Mouse (Mus musculus) left cerebral cortex, postnatal 36 days (tissue): Measurements from ENCODE around the gene Dpp8. TPM values are rescaled to one million over a fixed set of nuclear protein-coding genes. Genes with fewer than 3 reads are reported as not detected.
"Not testable (repeated sequence)": the region's sequence is repeated elsewhere in the genome, so short reads cannot be mapped to it uniquely, and the experiment has no call there.

ENCODE experiments used
- DNase-seq, 2 experiments: peaks; one replicate each; pipeline ENCODE4 v3.0.0; 2021 to 2022; ENCODE audit warnings: low spot score in 2 of 2, mixed read lengths in 1 of 2
- intact Hi-C: fragments of 180-260 bp; cut with DNase I; formaldehyde crosslinking; loops from one replicate; pipeline ENCODE4 v1.15.1; 2025
- total RNA-seq, 2 experiments: library from RNA; stranded (reverse); gene quantifications; 2 replicates each; pipeline ENCODE4 v1.2.3; 2021

Dpp8 gene
- total RNA-seq, 2 experiments from 2014 or later: 153 to 164 TPM

DNA sequence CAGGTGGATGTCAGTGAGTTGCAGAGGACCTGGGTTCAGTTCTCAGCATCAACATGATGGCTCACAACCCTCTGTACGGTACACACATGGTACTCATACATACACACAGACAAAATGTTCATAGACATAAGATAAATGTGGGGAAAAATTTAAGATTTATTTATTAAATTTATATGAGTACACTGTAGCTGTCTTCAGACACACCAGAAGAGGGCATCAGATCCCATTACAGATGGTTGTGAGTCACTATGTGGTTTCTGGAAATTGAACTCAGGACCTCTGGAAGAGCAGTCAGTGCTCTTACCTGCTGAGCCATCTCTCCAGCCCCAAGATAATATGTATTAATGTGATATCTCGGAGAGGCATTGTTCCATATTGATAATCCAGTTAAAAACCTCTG lies 47.9 kb downstream of the Dpp8 start:
- not testable (repeated sequence) for DNase-seq
- intact Hi-C loops: loop anchor here (5.0 kb wide), 1 partner anchor 42 kb away; no protein-coding TSS in a partner anchor

DNA sequence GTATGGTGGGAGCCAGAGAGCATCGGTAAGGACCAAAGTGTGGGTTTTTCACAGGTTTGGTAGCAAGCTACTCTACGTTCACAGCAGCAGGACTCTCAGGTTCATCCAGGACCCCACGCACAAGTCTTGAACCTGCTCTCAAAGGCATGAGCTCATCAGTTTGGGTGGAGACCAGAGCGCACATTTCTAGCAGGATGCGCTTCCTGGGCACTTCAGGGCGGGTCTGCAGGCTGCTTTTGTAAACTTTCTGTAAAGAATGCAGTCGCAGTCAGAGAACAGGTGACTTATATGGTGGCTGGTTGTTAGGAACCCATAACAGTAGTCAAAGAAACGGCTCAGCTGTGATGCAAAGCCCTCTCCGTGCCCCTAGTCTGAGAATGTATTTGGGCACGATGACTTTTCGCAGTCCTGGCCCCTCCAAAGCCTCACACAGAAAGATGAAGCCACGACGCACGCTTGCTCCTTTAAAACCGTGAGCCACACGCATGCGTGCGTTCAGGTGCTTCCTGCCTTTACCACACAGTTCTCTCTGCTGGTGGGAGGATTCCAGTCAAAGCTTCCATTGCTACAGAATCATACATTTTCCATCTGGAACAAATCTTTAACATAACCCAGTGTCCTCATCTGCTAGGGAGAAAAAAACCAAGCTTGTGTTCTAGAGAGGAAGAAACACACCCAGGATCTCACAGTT lies 51.0 kb downstream of the Dpp8 start:
- intact Hi-C loops: loop anchor here (5.0 kb wide), 1 partner anchor 39 kb away; no protein-coding TSS in a partner anchor
- DNase-seq: no peak

DNA sequence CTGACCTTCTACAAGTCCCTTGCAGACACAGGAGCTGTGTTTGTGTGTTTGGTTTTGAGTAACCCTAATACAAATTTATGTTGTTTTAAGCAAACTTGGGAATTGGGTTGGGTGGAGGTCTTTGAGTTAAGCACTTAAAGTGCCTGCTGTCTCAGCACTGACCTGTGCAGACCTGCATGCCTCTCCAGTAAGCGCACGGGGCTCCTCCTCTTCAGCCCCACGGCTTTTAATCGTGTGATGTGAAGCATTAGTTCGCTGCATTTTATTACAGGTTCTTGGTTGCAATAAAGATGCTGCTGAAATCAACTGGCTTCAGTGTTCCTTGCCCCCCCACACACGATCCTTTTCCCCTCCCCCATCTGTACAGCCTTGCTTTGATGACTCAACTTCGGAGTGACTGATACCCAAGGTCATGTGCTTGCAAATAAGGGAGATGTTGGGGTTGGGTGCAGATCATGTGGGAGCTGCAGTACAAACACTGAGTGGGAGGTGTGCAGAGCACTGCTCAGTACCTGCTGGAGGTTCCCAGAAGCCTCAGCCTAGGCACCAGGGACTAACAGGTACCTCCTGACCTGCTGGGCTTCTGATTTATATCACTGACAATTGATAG lies 52.1 kb downstream of the Dpp8 start:
- intact Hi-C loops: loop anchor here (5.0 kb wide), 1 partner anchor 38 kb away; no protein-coding TSS in a partner anchor
- no peak for DNase-seq

- DNase-seq: no peak
- intact Hi-C loops: no loop called here
Measured at GRCm38 (mm10) chr9:65085270-65085669, 53.1 kb downstream of the Dpp8 start.

DNA sequence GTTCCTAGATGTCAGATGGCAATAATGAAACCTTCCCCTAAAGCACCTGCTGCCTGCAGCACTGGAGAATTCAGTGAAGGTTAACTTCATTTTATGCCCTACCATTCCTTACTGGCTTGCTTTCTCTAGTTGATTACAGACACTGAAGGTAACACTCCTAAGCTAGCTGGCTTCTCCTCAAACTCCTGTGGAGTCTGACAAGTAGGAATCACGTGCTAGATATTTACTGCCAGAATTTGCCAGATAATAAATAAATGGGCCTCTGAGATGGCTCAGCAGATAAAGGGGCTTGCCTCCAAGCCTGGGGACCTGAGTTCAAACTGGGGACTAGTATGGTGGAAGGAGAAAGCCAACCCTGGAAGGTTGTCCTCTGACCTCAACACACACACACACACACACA lies 54.6 kb downstream of the Dpp8 start:
- intact Hi-C loops: no loop called here
- no peak for DNase-seq

DNA sequence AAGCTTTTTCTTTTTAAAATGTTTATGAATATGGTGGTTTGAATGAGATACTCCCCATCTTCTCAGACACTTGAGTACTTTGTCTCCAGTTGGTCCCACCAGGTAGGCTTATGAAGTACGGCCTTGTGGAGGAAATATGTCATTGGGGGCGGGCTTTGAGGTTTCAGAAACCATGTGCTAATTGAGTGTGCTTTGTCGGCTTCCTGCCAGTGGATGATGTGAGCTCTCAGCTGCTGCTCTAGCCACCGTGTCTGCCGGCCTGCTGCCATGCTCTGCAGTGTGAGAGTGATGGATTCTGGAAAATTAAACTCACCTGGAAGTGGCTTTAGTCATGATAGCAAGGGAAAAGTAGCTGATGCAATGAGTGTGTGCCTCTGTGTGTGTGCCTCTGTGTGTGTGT lies 55.3 kb downstream of the Dpp8 start:
- intact Hi-C loops: no loop called here
- no peak for DNase-seq

DNA sequence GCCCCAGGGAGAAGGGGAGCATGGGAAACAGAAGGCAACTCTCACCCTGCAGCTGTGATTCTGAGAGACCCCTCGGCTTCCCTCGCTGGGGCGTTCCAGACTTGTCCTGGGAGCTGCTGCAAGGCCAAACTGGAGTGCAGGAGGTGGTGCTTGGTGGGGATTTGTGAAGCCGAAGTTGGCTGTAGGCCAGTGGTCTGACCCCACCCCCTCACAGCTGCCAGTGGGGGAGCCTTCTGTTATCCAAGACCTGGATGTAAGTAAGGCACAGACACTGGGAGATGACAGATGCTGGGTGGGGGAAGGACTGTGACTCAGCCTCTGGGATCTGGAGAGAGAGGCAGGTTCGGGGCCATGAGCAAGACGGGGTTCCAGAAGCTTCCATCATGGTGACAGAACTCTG lies 62.0 kb downstream of the Dpp8 start:
- peak; percentile 23 to 28 for DNase-seq
- intact Hi-C loops: no loop called here

GRCm38 (mm10) chr9:65100991-65101685 lies 68.9 kb downstream of the Dpp8 start, which contains the start of gene Igdcc4:
Igdcc4 (plus strand) TSS chr9:65101486.
- intact Hi-C loops: no loop called here
- DNase-seq: peak; percentile 51 to 52

DNA sequence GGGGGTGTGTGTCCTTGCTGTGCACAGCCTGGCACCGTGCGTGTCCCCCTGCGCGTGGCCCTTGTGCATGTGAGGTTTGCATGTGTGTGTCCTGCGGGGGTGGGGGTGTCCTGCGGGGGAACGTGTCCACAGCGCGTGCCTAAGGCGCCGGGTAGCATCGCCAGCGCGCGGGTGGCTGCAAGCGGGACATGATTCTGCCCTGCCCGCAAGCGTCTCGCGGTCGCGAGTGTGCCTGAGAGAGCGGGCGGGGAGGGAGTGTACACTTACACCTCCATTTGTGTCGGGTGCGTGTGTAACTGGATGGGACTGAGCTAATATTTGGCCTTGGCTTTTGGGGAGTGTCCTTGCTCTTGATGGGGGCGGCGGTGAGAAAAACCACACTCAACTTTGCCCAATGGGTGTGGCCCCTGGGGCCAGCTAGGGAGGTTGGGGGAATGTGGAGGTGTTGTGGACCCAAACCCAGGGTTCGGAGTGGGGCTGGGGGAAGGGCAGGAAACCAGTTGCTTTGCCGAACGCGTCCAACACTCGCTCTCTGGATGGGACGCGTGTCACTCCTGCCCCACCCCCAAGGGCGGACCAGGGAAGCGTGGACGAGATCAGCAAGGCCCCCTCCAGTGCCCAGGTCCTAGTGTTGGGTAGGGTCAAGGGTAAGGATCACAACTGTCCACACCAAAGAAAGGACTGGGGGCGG lies 69.6 kb downstream of the Dpp8 start:
- DNase-seq: peak; percentile 33 to 52
- intact Hi-C loops: no loop called here

DNA sequence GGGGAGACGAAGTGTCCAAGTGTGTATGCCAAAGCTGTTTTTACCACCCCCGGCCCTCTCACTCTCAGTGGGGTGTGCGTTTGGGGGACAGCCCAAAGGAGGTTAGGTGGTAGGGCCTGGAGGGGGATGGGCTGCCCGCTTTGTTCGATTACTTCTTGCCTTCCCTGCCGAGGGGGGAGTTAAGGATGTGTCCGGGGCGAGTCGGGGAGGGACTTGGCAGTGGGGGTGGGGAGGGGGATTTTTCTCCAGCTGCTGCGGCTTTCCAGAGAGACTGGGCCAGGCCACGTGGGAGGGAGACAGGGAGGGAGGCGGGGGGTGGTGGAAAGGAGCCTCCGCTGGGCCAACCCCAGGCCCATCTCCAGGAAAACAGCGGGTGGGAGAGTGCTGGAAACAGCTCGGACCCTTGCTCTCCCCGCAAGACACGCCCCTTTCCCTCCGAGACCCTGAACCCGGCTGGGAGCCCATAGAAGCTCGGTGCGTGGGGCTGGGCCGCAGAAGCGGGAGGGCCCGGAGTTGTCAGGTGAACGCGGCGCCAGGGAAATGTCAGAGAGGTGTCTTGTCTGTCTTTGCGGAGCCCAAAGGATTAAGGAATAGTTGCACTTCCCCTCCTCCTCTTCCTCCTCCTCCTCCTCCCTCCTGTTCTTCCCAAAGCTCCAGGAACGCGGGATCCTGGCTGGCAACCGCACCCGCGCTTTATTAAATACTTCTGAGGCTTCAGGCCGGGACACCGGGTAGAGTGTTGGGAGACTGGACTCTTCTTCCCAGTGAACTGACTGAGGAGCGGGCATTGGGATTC lies 70.4 kb downstream of the Dpp8 start:
- intact Hi-C loops: no loop called here
- DNase-seq: peak in 1 of 2 experiments; percentile 25

GRCm38 (mm10) chr9:65103173-65103752 lies 71.0 kb downstream of the Dpp8 start:
- intact Hi-C loops: no loop called here
- no peak for DNase-seq

- intact Hi-C loops: no loop called here
- DNase-seq: no peak
Measured at GRCm38 (mm10) chr9:65106821-65107220, 74.6 kb downstream of the Dpp8 start.

GRCm38 (mm10) chr9:65107893-65108292 lies 75.7 kb downstream of the Dpp8 start:
- no peak for DNase-seq

GRCm38 (mm10) chr9:65109132-65110072 lies 77.2 kb downstream of the Dpp8 start:
- intact Hi-C loops: no loop called here
- DNase-seq: peak; percentile 34 to 62

More at GRCm38 (mm10) chr9:65107893-65108292, 75.7 kb downstream of the Dpp8 start:
- intact Hi-C loops: no loop called here

GRCm38 (mm10) chr9:65111698-65112097 lies 79.5 kb downstream of the Dpp8 start:
- no peak for DNase-seq
- intact Hi-C loops: no loop called here

GRCm38 (mm10) chr9:65113694-65114093 lies 81.5 kb downstream of the Dpp8 start:
- no peak for DNase-seq
- intact Hi-C loops: no loop called here

GRCm38 (mm10) chr9:65115891-65116290 lies 83.7 kb downstream of the Dpp8 start:
- DNase-seq: no peak
- intact Hi-C loops: no loop called here

DNA sequence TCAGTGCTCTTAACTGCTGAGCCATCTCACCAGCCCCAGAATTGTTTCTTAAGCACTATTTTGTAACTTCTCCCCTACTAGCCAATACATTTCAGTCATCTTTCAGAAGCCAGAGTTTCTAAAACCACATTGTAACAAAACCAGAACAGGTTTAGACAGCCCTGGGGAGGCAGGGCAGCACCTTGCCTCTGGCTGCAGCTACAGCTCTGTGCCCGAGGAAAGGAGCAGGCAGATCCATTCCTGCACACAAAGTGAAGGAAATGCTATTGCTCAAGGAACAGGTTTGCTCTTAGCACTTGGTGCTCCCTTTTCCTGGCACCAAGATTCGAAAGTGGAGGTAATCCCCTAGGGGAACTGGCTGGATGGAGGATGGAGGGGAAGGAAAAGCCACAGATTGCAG lies 85.3 kb downstream of the Dpp8 start:
- DNase-seq: no peak
- intact Hi-C loops: no loop called here
